Mouse (Mus musculus) stomach, postnatal 0 days (tissue): ENCODE results near the gene Lrrtm3.

ENCODE experiments used
- CTCF ChIP-seq: IDR thresholded peaks from 2 replicates; pipeline ENCODE4 v1.5.1; 2016; ENCODE audit warnings: antibody characterized with exemption, low read depth, mild to moderate bottlenecking, moderate library complexity
- EP300 ChIP-seq: optimal IDR thresholded peaks from 2 replicates; pipeline ENCODE3; 2016; ENCODE audit warnings: antibody characterized with exemption

GRCm38 (mm10) chr10:64096532-64096931 lies 6.5 kb upstream of the Lrrtm3 start:
- peak; percentile 49 for TF ChIP-seq CTCF
- TF ChIP-seq EP300 = no peak
